Mouse (Mus musculus) midbrain, postnatal 0 days (tissue): ENCODE measurements around the gene Plxna1. TPM values are rescaled to one million over a fixed set of nuclear protein-coding genes. Genes with fewer than 3 reads are reported as not detected.

Experiments used
- ATAC-seq: fragments of 200-750 bp; cut with Nextera tagmentation; 2 replicates; pipeline ENCODE4 v1.8.0; 2017; ENCODE audit warnings: moderate number of reproducible peaks, mild to moderate bottlenecking, moderate TSS enrichment, moderate library complexity; ENCODE audit not compliant: low FRiP score
- DNase-seq: peaks from one replicate; pipeline ENCODE4 v3.0.0-alpha.2; 2015; ENCODE audit warnings: low spot score
- H3K27ac ChIP-seq: fragments of 300-500 bp; sonication (generic); 2 replicates; pipeline ENCODE4 v1.5.1; 2014; ENCODE audit warnings: low read depth, mild to moderate bottlenecking, low read length, mixed read lengths
- H3K27me3 ChIP-seq: fragments of 300-500 bp; sonication (generic); 2 replicates; pipeline ENCODE4 v1.6.1; 2014; ENCODE audit warnings: low read length, control low read depth, mixed read lengths; ENCODE audit not compliant: insufficient read depth
- H3K36me3 ChIP-seq: fragments of 300-500 bp; sonication (generic); 2 replicates; pipeline ENCODE4 v1.6.1; 2014; ENCODE audit warnings: low read length, control low read depth, mixed read lengths; ENCODE audit not compliant: insufficient read depth
- H3K4me1 ChIP-seq: fragments of 300-500 bp; sonication (generic); 2 replicates; pipeline ENCODE4 v1.6.1; 2014; ENCODE audit warnings: mild to moderate bottlenecking, control low read depth, antibody characterized with exemption, low read length, mixed read lengths; ENCODE audit not compliant: insufficient read depth
- H3K4me2 ChIP-seq: fragments of 300-500 bp; sonication (generic); 2 replicates; pipeline ENCODE4 v1.6.1; 2014; ENCODE audit warnings: low read depth, mild to moderate bottlenecking, low read length, mixed read lengths; ENCODE audit not compliant: poor library complexity, severe bottlenecking
- H3K4me3 ChIP-seq: fragments of 300-500 bp; sonication (generic); 2 replicates; pipeline ENCODE4 v1.5.1; 2014; ENCODE audit warnings: low read depth, mild to moderate bottlenecking, low read length, moderate library complexity
- H3K9ac ChIP-seq: fragments of 300-500 bp; sonication (generic); replicated peaks from 2 replicates; pipeline ENCODE4 v1.6.1; 2014; ENCODE audit warnings: mild to moderate bottlenecking, low read length, moderate library complexity, mixed read lengths; ENCODE audit not compliant: poor library complexity, severe bottlenecking
- H3K9me3 ChIP-seq: fragments of 300-500 bp; sonication (generic); 2 replicates; pipeline ENCODE4 v1.6.1; 2016; ENCODE audit warnings: low read length, control low read depth
- CTCF ChIP-seq: IDR thresholded peaks from 2 replicates; pipeline ENCODE4 v1.5.1; 2016; ENCODE audit warnings: antibody characterized with exemption, mild to moderate bottlenecking
- WGBS: fragments of 180-500 bp; shearing (Covaris S2); extraction: QIAGEN DNeasy Blood & Tissue Kit; methylation state at CpG from one replicate; pipeline ENCODE4 v1.1.7; 2014; 5-methylcytosine and 5-hydroxymethylcytosine counted together
- polyA plus RNA-seq: library from polyadenylated mRNA; unstranded; fragments of >200 nt; fragmentation: Nextera tagmentation; extraction: Ambion mirVana; gene quantifications from 2 replicates; pipeline ENCODE4 v1.2.1, GENCODE M21; 2015
- total RNA-seq: library from RNA; depleted of rRNA; stranded (reverse); fragments of >200 nt; gene quantifications from 2 replicates; pipeline ENCODE4 v1.2.3, GENCODE M21; 2014

The Plxna1 gene
- total and polyA plus RNA-seq, 2 experiments from 2014 or later, result 50.1 to 234 TPM

DNA sequence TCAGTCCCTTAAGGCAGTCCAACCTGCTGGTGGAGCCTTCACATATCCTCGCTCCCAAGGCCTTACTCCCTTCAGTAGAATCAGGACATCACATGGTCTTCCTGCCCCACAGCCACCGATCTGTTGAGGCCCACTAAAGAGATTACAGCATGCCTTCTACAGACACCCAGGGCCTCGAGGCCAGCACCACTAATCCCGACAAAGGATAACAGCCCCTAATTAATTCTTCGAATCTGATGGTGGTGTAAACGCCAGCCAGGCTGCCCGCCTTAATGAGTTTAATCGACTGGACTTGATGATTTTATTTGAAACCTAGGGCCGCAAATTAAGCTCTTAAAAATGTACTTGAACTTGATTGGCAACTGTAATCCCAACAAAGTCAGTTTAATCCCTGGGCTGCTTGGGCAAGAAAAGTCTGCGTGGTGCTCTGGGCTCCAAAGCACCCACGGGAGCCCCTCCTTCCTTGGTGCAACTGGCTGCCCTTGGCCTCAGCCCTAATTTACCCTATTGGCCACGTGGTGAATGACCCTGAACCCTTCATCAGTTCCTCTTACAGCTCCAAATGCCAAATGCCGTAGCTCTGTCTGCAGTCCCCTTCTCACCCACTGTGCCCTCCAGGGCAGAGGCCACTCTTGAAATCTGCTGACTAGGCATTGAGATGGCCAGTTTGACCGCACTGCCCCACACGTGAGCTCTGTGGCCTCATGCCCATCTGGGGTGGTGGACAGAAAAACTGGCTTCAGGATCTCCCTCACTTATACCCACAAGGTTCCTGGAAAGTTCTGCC lies 65.3 kb downstream of the Plxna1 start:
- Histone ChIP-seq H3K4me2 (no peak overlapping the region), H3K4me1 (no peaks in the 10 kb centered on the region), H3K27ac (no peak overlapping the region), H3K9ac (no peak overlapping the region), H3K36me3 (no peaks in the 10 kb centered on the region), H3K9me3 (no peaks in the 10 kb centered on the region), H3K27me3 (no peaks in the 10 kb centered on the region), H3K4me3 (no peak overlapping the region)
- no peak for TF ChIP-seq CTCF
- WGBS, result 31% methylated on average over 15 of the region's 15 CpGs
- no peak for ATAC-seq
- peak; percentile 31 for DNase-seq

- Histone ChIP-seq H3K4me1 (no peaks in the 10 kb centered on the region), H3K4me3 (no peak overlapping the region), H3K27me3 (no peaks in the 10 kb centered on the region), H3K36me3 (no peaks in the 10 kb centered on the region), H3K27ac (no peak overlapping the region), H3K9ac (no peak overlapping the region), H3K9me3 (no peaks in the 10 kb centered on the region), H3K4me2 (no peak overlapping the region)
- no peak for DNase-seq
- TF ChIP-seq CTCF, result no peak
- no peak for ATAC-seq
- WGBS, result 95% methylated on average over 8 of the region's 8 CpGs
Observed at GRCm38 (mm10) chr6:89296001-89296709, 66.3 kb downstream of the Plxna1 start.

DNA sequence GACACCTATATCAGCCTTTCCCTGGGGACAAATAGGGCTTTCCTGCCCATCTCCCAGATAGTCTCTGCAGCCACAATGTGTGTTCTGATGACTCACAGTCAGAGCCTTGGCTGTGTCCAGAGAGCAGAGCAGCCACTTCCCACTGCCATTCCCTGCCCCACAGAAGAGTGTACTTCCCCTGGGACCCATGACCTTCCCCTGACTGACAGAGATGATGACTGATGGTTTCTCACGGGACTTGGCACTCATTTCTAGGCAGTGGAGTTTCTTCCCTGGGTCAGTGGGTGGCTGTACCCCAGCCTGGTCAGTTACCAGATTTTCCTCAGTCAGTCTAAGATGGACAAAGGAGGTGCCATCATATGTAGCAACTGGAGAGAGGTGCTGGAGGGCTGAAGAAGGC lies 67.8 kb downstream of the Plxna1 start:
- no peak for TF ChIP-seq CTCF
- no peak overlapping the region for H3K9ac ChIP-seq
- H3K4me2 ChIP-seq, result no peak overlapping the region
- H3K27me3 ChIP-seq, result no peaks in the 10 kb centered on the region
- WGBS, result 63% methylated on average over 1 of the region's 1 CpGs
- H3K4me3 ChIP-seq, result no peak overlapping the region
- no peaks in the 10 kb centered on the region for H3K4me1 ChIP-seq
- ATAC-seq (no peak), DNase-seq (no peak)
- no peak overlapping the region for H3K27ac ChIP-seq
- H3K36me3 ChIP-seq, result no peaks in the 10 kb centered on the region
- H3K9me3 ChIP-seq, result no peaks in the 10 kb centered on the region

DNA sequence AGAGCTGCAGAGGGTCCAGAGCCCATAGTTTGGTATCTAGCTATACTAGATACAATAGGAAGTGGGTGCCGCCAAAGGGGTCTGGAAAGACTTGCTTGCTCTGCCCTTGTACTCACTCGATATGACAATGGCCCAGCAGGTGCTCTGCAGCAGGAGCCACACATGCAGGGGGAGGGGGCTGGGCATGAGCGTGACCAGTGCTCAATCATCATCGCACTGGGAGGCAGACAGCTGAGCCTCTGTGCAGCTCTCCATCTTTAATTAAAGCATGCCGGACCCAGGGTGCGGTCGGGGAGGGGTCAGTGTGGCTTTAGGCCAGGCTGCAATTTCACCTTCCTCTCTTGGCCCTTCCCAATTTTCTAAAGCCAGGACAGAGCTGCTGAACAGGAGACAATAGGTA lies 70.9 kb downstream of the Plxna1 start:
- Histone ChIP-seq H3K4me3 (no peak overlapping the region), H3K9ac (no peak overlapping the region), H3K36me3 (no peaks in the 10 kb centered on the region), H3K27me3 (no peaks in the 10 kb centered on the region), H3K27ac (no peak overlapping the region), H3K4me1 (no peaks in the 10 kb centered on the region), H3K9me3 (no peaks in the 10 kb centered on the region), H3K4me2 (no peak overlapping the region)
- WGBS, result 15% methylated on average over 7 of the region's 7 CpGs
- DNase-seq, result no peak
- no peak for ATAC-seq
- no peak for TF ChIP-seq CTCF

DNA sequence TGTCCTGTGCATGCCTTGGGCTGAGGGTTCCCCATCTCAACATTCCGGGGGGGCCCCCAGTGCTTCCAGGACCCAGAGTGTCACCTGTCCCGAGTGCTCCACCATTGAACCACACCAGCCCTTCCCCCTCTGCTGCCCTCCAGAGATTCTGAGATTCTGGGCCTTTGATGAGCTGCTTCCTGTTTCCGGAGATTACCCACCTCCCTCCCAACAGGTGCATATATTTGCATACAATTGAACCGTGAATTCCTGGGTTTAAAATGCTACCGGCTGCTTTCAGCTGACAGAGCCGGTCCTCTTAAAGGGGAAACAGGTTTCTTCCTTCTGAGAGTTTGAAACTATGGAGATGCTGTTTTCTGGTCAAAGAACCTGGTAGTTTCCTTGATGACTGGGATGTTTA lies 74.3 kb downstream of the Plxna1 start:
- WGBS, result 29% methylated on average over 6 of the region's 6 CpGs
- DNase-seq (no peak), ATAC-seq (no peak)
- Histone ChIP-seq H3K36me3 (no peaks in the 10 kb centered on the region), H3K4me1 (peaks cover 8% of the 10 kb centered on the region), H3K4me3 (no peak overlapping the region), H3K9me3 (no peaks in the 10 kb centered on the region), H3K27me3 (no peaks in the 10 kb centered on the region), H3K4me2 (no peak overlapping the region), H3K27ac (0 out of 2 replicates have a peak overlapping the region, but pooled peaks have one; percentile 27), H3K9ac (no peak overlapping the region)
- no peak for TF ChIP-seq CTCF
